ENCODE assay signal across 10 mouse cellular contexts in the genomic region with DNA sequence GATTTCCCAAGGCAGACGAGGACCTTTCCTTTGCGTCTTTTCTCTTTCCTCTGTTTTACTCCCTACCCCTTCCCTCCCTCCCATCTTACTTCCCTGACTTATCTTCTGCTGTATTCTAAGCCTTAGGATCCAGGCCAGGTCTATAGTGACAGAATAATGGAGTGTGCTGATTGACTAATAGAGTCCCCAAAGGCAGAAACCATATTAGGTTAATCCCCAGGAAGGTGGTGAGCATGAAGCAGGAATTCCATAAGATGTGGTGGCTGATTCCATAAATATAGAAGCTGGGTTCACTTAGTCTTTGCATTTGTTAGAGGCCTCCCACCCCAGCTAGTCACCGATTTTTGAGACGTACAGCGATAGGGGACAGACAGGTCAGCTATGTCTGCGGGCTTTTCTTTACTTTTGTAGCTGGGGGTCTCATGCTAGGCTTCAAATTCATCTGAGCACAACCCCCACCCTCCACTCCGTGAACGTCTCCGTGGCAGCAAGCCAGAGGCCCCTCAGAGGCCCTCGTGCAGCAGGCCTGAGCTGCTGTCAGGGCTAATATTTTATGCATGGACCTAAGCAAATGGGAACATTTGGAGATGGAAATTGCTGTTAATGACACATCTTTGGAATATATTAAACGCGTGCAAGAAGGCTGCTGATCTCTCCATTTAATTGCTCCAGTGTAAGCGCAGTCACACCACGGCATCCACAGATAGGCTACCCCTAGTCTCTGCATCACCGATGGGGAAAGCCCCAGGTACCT.
DNase-seq lines count a peak whose midpoint lies in the region; ATAC-seq lines count a peak whose summit lies in the region.
"Had no signal": no experiment of that assay in that cellular context is flagged by ENCODE, and none has a peak within 500 bp of the region (broad histone marks: within the 10 kb centered on the region; RNA-seq: fewer than 3 reads in every experiment).

No protein-coding gene starts in this region.

- no peak overlapping the region for H3K4me3 ChIP-seq in embryonic facial prominence, embryonic 14.5 days (ENCODE audit: low read depth, low read length)
- no peak overlapping the region for H3K4me3 ChIP-seq in hindbrain, embryonic 11.5 days (ENCODE audit: low read depth, low read length)
- no peak overlapping the region for H3K4me3 ChIP-seq in midbrain, embryonic 16.5 days (ENCODE audit: low read depth, low read length)
- H3K4me3 ChIP-seq: heart, embryonic 12.5 days had no signal

- peaks cover 19% of the 10 kb centered on the region for H3K4me1 ChIP-seq in embryonic facial prominence, embryonic 14.5 days (ENCODE audit: control insufficient read depth, insufficient read depth, low read length)
- H3K4me1 ChIP-seq in hindbrain, embryonic 11.5 days (replicated peaks; ENCODE audit: control insufficient read depth, insufficient read depth, low read length) = peaks cover 3% of the 10 kb centered on the region
- H3K4me1 ChIP-seq in midbrain, embryonic 16.5 days (ENCODE audit: control insufficient read depth, insufficient read depth, low read length) = peaks cover 25% of the 10 kb centered on the region

- 38% methylated on average over 15 of the region's 15 CpGs for WGBS in embryonic facial prominence, embryonic 14.5 days
- 43% methylated on average over 15 of the region's 15 CpGs for WGBS in hindbrain, embryonic 11.5 days
- WGBS in midbrain, embryonic 16.5 days = 17% methylated on average over 15 of the region's 15 CpGs

- ATAC-seq in embryonic facial prominence, embryonic 14.5 days (ENCODE audit: low read depth) = no peak
- no peak for ATAC-seq in hindbrain, embryonic 11.5 days (ENCODE audit: low FRiP score)
- ATAC-seq in midbrain, embryonic 16.5 days = peak; percentile 46

- no peaks in the 10 kb centered on the region for H3K9me3 ChIP-seq in embryonic facial prominence, embryonic 14.5 days (ENCODE audit: control insufficient read depth, low read length)
- no peaks in the 10 kb centered on the region for H3K9me3 ChIP-seq in hindbrain, embryonic 11.5 days (ENCODE audit: control insufficient read depth, low read length)
- no peaks in the 10 kb centered on the region for H3K9me3 ChIP-seq in midbrain, embryonic 16.5 days (replicated peaks; ENCODE audit: control insufficient read depth, low read length, poor library complexity, severe bottlenecking)
- H3K9me3 ChIP-seq: heart, embryonic 12.5 days had no signal

- no peak overlapping the region for H3K9ac ChIP-seq in embryonic facial prominence, embryonic 14.5 days (ENCODE audit: low read depth, low read length)
- H3K9ac ChIP-seq in hindbrain, embryonic 11.5 days (ENCODE audit: low read depth, low read length) = no peak overlapping the region
- no peak overlapping the region for H3K9ac ChIP-seq in midbrain, embryonic 16.5 days (ENCODE audit: low read depth, low read length)
- H3K9ac ChIP-seq: heart, embryonic 12.5 days had no signal

- H3K27me3 ChIP-seq in embryonic facial prominence, embryonic 14.5 days (replicated peaks; ENCODE audit: control insufficient read depth, insufficient read depth, low read length) = no peaks in the 10 kb centered on the region
- H3K27me3 ChIP-seq in hindbrain, embryonic 11.5 days (ENCODE audit: control insufficient read depth, insufficient read depth, low read length) = no peaks in the 10 kb centered on the region
- no peaks in the 10 kb centered on the region for H3K27me3 ChIP-seq in midbrain, embryonic 16.5 days (ENCODE audit: control insufficient read depth, insufficient read depth, low read depth, low read length)
- H3K27me3 ChIP-seq: heart, embryonic 12.5 days had no signal

- peaks cover 54% of the 10 kb centered on the region for H3K36me3 ChIP-seq in embryonic facial prominence, embryonic 14.5 days (ENCODE audit: control insufficient read depth, insufficient read depth, low read length)
- H3K36me3 ChIP-seq in hindbrain, embryonic 11.5 days (ENCODE audit: control insufficient read depth, insufficient read depth, low read length) = no peaks in the 10 kb centered on the region
- peaks cover 14% of the 10 kb centered on the region for H3K36me3 ChIP-seq in midbrain, embryonic 16.5 days (ENCODE audit: control insufficient read depth, insufficient read depth, low read length)

- peak overlapping the region; percentile 13; the same call in 1 of the 2 replicates for H3K27ac ChIP-seq in embryonic facial prominence, embryonic 14.5 days (replicated peaks; ENCODE audit: low read depth, low read length)
- H3K27ac ChIP-seq in hindbrain, embryonic 11.5 days (ENCODE audit: low read depth, low read length) = peak overlapping the region; percentile 79
- peak overlapping the region; percentile 43 for H3K27ac ChIP-seq in midbrain, embryonic 16.5 days (ENCODE audit: low read length)

- intact Hi-C loops in left cerebral cortex, postnatal 4 days (cut with DNase I) = no loop called here
- intact Hi-C loops in left cerebral cortex, postnatal 25 days (cut with DNase I) = loop anchor here (10.0 kb wide), 1 partner anchor 311 kb away; no protein-coding TSS in a partner anchor

- peak; percentile 59 for DNase-seq in left cerebral cortex, postnatal 4 days
- DNase-seq in left cerebral cortex, postnatal 25 days (ENCODE audit: low spot score in 2 of 2) = no peak
- peak; percentile 65 for DNase-seq in embryonic facial prominence, embryonic 14.5 days (ENCODE audit: low spot score)
- peak; percentile 36 for DNase-seq in hindbrain, embryonic 11.5 days (ENCODE audit: low spot score)
- DNase-seq in kidney, adult 9 months = no peak
- DNase-seq in thymus, postnatal 0 days (ENCODE audit: low spot score) = no peak
- DNase-seq in frontal cortex, postnatal 10 days (ENCODE audit: low spot score in 2 of 2) = no peak
- DNase-seq: adrenal gland, postnatal 14 days had no signal

- no peak overlapping the region for H3K4me2 ChIP-seq in embryonic facial prominence, embryonic 14.5 days (ENCODE audit: low read depth, low read length)
- no peak overlapping the region for H3K4me2 ChIP-seq in hindbrain, embryonic 11.5 days (replicated peaks; ENCODE audit: low read depth, low read length)
- no peak overlapping the region for H3K4me2 ChIP-seq in midbrain, embryonic 16.5 days (ENCODE audit: low read length)
- H3K4me2 ChIP-seq: heart, embryonic 12.5 days had no signal

Comparison
In these comparisons a context has a peak if more than half of its experiments do, and no peak if none do; other contexts are left out.
1. DNase-seq: peak in left cerebral cortex, postnatal 4 days (single experiment), embryonic facial prominence, embryonic 14.5 days (single experiment) and hindbrain, embryonic 11.5 days (single experiment); none in left cerebral cortex, postnatal 25 days (0 of 2), kidney, adult 9 months (single experiment), thymus, postnatal 0 days (single experiment) and frontal cortex, postnatal 10 days (0 of 2).
2. H3K27ac ChIP-seq: peak in every context shown above with its lines; median percentile 79 in hindbrain, embryonic 11.5 days; 43 in midbrain, embryonic 16.5 days; 13 in embryonic facial prominence, embryonic 14.5 days.